Mouse (Mus musculus) lung, adult 2 months (tissue): Measurements from ENCODE around the gene Tnpo1.

Experiments
- CTCF ChIP-seq: fragments of 200-500 bp; IDR thresholded peaks from 2 replicates; pipeline ENCODE4 v1.5.1; 2011; ENCODE audit warnings: mild to moderate bottlenecking, low read length, control low read depth; ENCODE audit not compliant: insufficient read depth
- POLR2A ChIP-seq: fragments of 200-500 bp; IDR thresholded peaks from 2 replicates; pipeline ENCODE4 v1.6.1; 2011; ENCODE audit warnings: low read depth, mild to moderate bottlenecking, control low read depth, low read length, borderline replicate concordance; ENCODE audit errors: extremely low read depth

- TF ChIP-seq CTCF (no peak), POLR2A (no peak)
Observed at GRCm38 (mm10) chr13:98942360-98942759, 16.2 kb upstream of the Tnpo1 start.
